In the genomic region with DNA sequence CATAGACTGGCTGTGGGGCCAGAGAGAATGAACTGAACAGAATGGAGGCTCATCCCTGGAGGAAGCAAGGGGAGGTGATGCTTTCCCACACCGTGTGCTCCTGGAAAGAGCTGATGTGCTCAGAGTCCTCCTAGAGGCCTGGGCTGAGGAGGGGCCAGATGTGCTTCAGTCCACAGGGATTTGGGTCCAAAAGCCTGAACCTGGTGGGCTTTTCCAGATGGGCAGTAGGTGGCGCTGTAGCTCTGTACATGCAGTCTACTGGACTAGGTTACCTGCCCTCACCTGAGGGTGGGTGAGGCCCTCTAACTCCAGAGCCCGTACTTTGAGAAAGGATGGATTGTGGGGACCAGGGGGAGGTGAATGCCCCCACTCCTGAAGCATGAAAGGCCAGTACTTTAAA, we compare ENCODE assay signal across 9 mouse cellular contexts. TPM values are rescaled to one million over a fixed set of nuclear protein-coding genes. Genes with fewer than 3 reads are reported as not detected.
DNase-seq lines count a peak whose midpoint lies in the region; ATAC-seq and TF ChIP-seq lines count a peak whose summit lies in the region.
"Had no signal": no experiment of that assay in that cellular context is flagged by ENCODE, and none has a peak within 500 bp of the region (broad histone marks: within the 10 kb centered on the region; RNA-seq: fewer than 3 reads in every experiment).

No protein-coding gene starts in this region.

- H3K4me3 ChIP-seq in midbrain, postnatal 0 days (ENCODE audit: low read depth, low read length) = no peak overlapping the region
- H3K4me3 ChIP-seq: liver, embryonic 15.5 days had no signal

- no peaks in the 10 kb centered on the region for H3K27me3 ChIP-seq in midbrain, postnatal 0 days (ENCODE audit: insufficient read depth, low read length)

- H3K4me1 ChIP-seq in midbrain, postnatal 0 days (ENCODE audit: insufficient read depth, low read length) = no peaks in the 10 kb centered on the region
- H3K4me1 ChIP-seq: liver, embryonic 15.5 days had no signal

- no peak overlapping the region for H3K27ac ChIP-seq in midbrain, postnatal 0 days (ENCODE audit: low read depth, low read length)
- H3K27ac ChIP-seq: liver, embryonic 15.5 days had no signal

- 5% methylated on average over 3 of the region's 3 CpGs for WGBS in midbrain, postnatal 0 days

- H3K4me2 ChIP-seq in midbrain, postnatal 0 days (ENCODE audit: low read depth, low read length, poor library complexity, severe bottlenecking) = no peak overlapping the region
- H3K4me2 ChIP-seq: liver, embryonic 15.5 days had no signal

- peak; percentile 38 to 55 for DNase-seq in frontal cortex, postnatal 25 days (ENCODE audit: low spot score in 2 of 2)
- peak; percentile 77 for DNase-seq in adrenal gland, postnatal 14 days
- DNase-seq in embryo, embryonic 9.5 days (ENCODE audit: extremely low spot score) = peak; percentile 66
- DNase-seq in heart, postnatal 4 days = peak; percentile 79
- DNase-seq in left cerebral cortex, postnatal 10 days (ENCODE audit: extremely low spot score in 1 of 2, low spot score in 2 of 2) = peak; percentile 28 to 72
- DNase-seq in midbrain, postnatal 0 days (ENCODE audit: low spot score) = peak; percentile 75
- peak; percentile 81 for DNase-seq in testis, postnatal 10 days (ENCODE audit: low spot score)

- no peak for ATAC-seq in frontal cortex, adult (ENCODE audit: low TSS enrichment)
- ATAC-seq in midbrain, postnatal 0 days (ENCODE audit: low FRiP score) = peak; percentile 33; the same call in 1 of the 2 replicates

- intact Hi-C loops in left cerebral cortex, postnatal 10 days (cut with DNase I) = loop anchor here (2.0 to 10.0 kb wide), 2 partner anchors 93 to 331 kb away; no protein-coding TSS in a partner anchor

- H3K9me3 ChIP-seq in midbrain, postnatal 0 days (ENCODE audit: low read length) = no peaks in the 10 kb centered on the region
- H3K9me3 ChIP-seq: liver, embryonic 15.5 days had no signal

- no peaks in the 10 kb centered on the region for H3K36me3 ChIP-seq in midbrain, postnatal 0 days (ENCODE audit: insufficient read depth, low read length)
- H3K36me3 ChIP-seq: liver, embryonic 15.5 days had no signal

- TF ChIP-seq CTCF in midbrain, postnatal 0 days (IDR thresholded peaks at IDR 0.05) = peak; percentile 84

- H3K9ac ChIP-seq in midbrain, postnatal 0 days (replicated peaks; ENCODE audit: low read length, poor library complexity, severe bottlenecking) = no peak overlapping the region
- H3K9ac ChIP-seq: liver, embryonic 15.5 days had no signal

RNA-seq across cellular contexts. Expression of gene Thap12, which starts 40.4 kb away (rescaled TPM):
- total RNA-seq in adrenal gland, postnatal 14 days (2021) = 62.3 and 63.7 TPM in 2 replicates
- 10 to 100 TPM; 75.0 to 79.8 TPM for total RNA-seq in heart, postnatal 4 days (2021)
- 10 to 100 TPM; 65.7 to 66.5 TPM for total RNA-seq in left cerebral cortex, postnatal 10 days (2021)
- 64.2 and 67.3 TPM in 2 replicates for total RNA-seq in midbrain, postnatal 0 days (2014; rRNA removed)
- 43.0 and 49.1 TPM in 2 replicates for polyA plus RNA-seq in midbrain, postnatal 0 days (2015; fragmentation: Nextera tagmentation; extraction: Ambion mirVana)
